Mouse (Mus musculus) adrenal gland, adult 8-10 months (tissue): ENCODE data around the gene Rgcc. TPM values are rescaled to one million over a fixed set of nuclear protein-coding genes. Genes with fewer than 3 reads are reported as not detected.

ENCODE experiments used
- DNase-seq: peaks from one replicate; pipeline ENCODE4 v3.0.0; 2022
- total RNA-seq, 4 experiments: library from RNA; stranded (reverse); gene quantifications; 2 replicates each; pipeline ENCODE4 v1.2.4; 2022

Gene Rgcc
- total RNA-seq, 4 experiments from 2014 or later = 88.1 to 240 (median 162) TPM

DNA sequence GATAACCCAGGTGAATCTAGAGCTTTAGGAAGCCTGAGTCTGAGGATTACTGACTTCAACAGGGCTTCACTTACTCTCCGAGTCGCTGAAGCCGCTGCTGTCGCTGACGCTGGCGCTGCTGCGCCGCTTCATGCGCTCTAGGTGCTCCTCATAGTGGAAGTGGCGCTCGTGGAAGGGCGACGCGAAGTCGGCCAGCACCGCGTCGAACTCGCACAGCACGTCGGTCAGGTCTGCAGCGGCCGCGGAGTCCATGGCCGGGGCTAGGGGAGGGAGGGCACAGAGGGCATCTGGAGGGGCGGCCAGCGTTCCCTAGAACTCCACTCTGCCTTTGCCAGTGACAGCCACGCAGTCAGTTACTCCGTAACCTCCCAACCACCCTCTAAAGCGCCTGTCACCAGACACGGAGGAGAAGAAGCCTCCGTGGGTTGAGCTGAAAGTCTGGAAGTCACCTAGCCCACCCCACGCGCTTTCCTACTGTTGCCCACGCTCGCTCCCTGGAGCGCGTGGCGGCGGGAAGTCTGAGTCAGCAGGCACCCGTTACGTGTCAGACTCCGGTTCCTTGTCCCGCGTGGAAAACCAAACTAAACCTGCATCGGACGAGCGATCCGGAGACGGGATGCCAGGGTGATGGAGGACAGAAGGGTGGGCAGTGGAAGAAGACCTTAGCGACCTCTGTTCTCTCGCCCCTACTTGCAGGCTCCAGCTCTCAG is 649 bp downstream of the Rgcc start:
- no peak for DNase-seq

DNA sequence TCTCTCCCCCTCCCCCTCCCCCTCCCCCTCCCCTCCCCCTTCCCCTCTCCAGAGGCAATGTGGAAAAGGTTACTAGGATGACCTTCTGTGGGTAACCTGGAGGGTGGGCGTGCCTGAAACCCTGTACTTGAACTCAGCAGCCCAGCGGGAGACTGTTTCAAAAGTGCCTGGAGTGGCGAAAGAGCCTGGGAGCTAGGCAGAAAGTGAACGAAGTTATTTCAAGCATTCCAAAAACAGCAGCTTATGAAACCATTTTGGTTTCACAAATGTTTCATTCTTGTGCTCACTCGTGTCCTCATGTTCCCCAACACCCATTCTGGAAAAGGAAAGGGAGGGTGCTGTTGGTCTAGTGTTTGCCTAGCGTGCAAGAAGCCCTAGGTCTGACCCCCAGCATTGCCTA is 1.6 kb downstream of the Rgcc start:
- peak; percentile 37 for DNase-seq

DNA sequence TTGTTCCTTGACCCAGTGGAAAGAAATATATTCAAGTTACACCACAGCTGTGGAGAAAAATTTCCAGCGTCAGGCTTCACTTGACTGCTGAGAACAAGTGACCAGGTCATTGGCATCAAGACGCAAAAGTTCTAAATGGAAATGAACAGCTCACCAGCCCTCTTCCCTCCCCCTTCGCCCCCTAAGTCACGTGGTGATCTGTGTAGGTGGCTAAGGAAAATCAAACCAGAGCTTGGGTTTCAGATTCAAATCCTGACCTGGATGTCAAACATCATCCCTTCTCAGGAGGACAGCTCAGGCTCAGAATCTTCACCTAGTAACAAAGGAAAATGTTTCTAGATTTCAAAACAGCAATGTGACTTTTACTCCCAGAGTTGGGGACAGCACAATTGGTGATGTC is 2.2 kb downstream of the Rgcc start:
- DNase-seq = no peak

DNA sequence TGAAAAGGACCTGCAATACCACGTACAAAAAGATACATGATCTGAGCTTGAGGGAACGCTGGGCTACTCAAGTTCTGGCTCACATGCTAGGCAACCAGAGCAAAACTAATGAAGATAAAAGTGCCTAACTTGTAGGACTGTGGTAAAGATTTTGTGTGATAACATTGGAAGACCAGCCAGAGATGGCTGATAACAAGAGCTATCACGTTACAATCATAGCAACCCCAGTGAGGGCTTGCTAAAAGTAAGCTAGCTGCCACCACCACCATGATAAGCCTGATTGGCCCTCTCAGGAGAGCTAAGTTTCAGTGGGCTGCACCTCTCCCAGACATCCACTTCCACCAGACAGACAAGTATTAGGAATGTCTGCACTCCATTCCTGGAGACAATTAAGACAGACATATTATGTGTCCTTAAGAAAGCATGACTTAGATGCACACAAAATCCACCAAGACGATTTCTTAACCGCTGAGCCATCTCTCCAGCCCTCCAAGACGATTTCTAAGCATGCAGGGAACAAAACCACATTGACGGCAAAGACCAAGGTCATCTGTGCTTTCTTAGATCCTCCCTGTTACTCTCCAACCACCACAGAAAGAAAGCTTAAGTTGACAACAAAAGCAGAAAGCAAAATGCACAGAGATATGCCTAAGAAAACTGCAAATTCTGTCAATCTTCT is 3.0 kb downstream of the Rgcc start:
- no peak for DNase-seq

DNA sequence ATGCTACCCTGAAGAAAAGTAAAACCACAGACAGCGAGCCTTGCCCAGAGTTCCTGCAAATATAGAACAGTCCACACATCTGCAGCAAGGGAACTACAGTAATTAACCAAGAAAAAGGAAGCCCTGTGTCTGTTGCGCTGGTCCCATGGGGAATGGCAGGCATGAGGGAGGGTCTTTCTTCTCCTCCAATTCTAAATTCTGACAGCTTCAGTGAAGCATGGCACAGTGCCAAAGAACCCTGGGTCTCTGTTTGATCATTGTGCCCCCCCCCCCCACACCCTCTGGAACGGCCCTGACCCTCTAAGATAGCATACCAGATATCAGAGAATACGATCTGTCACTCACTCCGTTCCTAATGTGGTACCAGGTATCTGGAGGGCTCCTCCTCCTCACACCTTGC is 4.6 kb downstream of the Rgcc start:
- DNase-seq = no peak

DNA sequence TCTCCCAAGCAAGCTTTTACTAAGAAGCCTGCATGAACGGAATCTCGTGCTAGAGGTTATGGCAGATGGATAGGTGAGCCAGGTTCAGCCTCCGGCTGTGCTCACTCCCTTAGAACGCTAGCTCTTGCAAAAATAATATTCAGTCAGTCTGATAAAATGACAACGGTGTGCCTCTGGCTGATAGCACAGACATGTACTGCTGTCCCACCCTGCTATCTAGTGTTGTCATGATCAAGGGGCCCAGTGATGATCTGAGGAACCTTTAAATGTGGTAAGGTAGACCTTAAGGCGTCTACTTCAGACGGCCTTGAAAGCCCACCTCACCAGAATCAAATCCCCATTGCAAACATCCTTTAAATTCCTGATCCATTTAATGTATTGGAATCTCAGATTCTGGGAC is 5.2 kb downstream of the Rgcc start:
- no peak for DNase-seq

DNA sequence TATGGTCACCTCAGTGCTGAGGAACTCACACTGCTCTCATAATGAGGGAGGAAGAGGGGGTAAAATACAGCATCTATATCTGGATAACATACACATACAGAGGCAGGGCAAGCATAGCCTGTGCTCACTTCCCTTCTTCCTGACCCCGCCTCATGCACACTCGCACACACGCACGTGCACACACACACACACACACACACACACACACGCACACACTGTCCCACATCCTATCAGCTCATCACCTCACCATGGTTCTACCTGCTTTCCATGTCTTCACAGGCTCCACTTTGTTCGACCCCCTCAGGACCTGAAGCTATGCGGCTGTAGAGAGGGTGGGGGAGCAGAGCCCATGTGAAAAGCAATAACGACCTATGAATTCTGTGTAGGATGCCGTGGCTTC is 5.9 kb downstream of the Rgcc start:
- no peak for DNase-seq

DNA sequence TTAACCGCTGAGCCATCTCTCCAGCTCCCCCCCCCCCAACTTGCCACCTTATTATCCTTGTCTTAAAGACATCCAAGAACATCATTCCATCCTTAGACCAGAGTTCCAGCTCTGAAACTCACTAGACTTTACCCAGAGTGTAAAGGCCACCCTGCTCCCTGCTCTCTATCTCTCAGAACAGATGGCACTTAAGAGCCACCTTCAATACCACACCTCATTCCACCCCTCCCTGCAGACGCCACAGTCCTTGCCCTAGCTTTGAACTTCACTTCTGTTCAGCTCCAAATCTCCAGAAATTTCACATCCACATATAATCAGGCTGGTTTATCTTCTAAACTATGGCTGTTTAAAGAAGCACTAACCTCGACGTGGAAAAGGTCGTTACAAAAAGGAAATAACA is 6.5 kb downstream of the Rgcc start:
- DNase-seq = no peak

DNA sequence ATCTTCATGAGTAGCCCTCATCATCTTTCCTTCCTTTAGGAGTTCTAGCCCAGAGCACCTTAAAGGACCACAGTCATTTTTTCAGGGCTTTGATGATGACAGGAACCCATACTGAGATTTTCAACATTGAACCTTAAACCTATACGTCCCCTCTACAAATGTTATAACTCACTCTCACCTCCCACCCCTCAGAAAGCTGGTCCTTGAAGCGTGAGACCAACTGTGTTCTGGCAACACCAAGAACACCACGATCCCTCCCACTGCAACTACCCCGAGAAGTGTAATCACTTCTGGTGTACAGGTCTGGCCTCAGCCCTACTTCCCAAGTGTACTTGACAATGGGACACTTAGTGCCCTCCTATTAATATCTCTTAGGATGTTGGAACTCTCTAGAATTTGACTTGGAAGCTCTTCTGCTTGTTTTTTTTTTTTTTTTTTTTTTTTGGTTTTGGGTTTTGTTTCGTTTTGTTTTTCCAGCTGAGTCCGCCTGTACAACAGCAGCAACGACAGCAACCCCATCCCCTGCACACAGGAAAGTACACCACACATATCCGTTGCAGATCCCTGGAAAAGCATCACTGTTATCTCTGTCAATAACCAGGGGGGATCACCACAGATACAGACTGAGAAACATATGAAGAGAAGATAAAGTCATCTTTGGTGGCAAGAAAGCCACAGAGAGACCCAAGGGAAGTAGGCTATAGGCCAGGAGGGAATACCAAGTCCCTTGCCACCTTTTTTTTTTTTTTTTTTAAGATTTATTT is 7.2 kb downstream of the Rgcc start:
- no peak for DNase-seq

DNA sequence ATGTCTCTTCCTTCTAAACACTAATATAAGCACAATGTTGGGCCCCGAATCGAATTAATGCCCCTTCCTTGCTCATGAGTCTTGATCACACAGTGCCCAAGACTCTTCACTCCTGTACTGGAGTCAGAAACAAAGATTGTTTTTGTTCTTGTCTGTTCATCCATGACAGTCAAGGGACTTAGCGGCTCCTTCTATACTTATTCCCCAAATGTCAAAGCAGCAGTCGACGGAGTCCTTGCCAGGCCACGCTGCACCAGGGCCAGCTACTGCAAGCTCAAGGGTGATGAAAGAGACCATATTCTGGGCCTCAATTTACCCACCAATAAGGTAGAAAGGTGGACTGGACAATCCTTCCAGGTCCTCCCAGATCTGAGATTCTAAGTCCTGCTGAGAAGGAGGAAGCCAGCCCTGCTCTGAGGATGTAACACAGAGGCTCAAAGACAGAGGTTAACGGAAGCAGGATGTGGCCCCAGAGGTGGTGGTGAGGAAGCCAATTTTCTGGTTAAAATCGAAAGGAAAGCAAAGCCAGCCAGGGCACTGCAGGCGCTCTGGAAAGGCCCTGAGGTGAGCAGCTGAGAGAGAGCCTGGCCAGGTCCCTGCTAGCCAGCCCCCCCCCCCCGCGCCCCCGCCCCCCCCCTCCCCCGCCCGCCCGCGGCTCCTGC is 8.2 kb downstream of the Rgcc start:
- DNase-seq = no peak

DNA sequence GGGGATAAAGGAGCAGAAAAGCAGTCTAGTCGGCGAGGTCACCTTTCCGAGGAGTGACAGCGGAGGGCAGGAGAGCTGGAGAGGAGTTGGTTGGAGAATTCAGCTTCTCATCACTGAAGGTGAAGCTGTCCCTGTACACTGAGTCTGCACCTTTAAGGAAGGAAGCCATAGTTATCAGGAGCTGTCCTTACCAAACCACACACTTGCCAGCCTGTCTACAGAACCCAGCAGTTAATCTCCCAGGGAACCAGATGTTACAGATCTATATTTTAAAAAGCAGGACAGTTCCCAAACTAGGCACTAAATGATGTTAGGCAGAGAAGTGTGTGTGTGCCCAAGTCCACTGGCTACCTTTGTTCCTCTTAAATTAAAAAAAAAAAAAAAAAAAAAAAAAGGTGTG is 9.8 kb downstream of the Rgcc start:
- no peak for DNase-seq

DNA sequence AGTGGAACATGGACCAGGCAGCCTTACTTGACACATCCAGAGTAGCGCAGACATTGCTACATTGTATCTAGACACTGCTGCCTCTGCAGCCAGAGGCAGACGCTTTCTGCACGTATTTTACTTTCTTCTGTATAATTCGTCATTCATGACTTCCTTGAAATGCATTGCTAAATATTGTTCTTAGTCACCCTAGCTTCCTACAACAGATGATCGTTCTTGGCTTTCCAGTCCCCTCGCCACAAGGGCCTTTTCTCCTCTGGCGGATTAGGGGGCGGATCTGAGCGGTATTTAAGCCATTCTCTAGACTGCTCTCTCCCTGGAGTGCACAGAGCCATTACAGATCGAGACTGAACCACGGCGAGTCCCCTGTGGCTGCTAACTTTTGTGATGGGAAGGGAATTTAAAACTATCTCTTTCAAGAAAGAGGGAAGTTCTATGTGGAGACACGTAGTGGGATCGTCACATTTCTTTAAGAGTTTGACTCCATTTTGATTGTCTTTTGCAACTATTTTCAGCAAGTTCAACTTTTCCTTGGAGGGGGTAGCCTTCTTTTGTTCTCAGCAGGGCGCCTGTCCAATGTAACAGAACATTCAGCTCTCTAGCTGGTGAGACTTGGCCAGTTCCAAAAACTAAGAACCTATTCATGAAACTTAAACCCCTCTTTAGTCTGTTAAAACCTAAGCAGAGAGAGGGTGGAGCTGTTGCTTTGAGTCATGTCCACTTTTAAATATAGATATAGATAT is 10.6 kb downstream of the Rgcc start:
- DNase-seq = no peak

DNA sequence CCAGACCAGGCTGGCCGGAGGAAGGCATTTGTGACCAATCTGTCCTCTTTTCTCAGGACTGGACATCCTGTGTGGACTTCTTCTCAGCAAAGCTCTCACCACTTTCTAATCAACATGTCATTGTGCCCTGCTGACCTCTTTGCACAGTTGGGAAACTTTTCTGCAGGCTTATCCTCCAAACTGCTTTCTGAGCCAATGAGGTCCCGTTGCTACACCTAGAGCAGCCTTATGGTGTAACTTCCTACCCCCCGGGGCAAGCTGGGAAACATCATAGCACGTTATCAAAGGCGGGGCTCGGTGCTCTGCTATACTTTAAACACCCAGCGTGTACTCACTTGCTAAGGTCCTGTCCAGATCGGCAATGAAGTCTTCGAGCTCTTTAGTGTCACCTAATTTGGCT is 11.5 kb downstream of the Rgcc start:
- no peak for DNase-seq

DNA sequence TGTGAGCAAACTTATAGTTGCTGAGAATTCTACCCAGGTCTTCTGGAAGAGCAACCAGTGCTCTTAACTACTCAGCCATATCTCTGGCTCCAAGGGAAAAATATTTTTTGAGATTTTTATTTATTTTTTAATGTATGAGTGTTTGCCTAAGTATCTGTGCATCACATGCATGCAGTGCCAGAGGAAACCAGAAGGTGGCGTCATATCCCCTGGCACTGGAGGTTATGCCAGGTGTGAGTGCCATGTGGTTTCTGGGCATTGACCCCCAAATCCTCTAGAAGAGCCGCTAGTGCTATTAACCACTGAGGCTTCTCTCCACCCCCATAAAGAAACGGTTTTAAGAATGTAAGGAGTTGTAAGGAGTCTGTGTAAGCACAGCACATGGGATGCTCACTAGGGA is 13.2 kb downstream of the Rgcc start:
- DNase-seq = no peak

DNA sequence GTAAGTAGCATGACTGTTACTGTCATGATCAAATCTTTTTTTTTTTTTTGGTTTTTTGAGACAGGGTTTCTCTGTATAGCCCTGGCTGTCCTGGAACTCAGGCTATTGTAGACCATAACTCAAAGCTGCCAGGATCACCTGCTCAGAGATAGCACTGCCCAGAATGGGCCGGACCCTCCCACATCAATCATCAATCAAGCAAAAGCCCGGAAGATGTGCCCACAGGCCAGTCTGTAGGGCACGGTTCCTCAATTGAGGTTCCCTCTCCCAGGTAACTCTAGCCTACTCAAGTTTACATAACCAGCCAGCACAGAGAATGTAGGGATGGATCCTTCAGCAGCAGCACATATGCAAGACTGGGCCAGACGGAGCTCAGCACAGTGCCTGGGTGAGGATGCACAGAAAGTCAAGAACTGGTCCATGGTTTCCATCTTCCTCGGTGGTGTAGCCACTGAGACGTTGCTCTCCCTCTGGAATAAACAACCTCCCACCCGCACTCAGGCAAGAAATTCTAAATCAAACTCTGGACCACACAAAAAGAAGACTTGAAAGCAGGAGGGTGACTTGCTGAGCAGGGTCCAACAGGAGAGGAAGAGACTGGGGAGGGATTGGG is 14.1 kb downstream of the Rgcc start:
- no peak for DNase-seq

DNA sequence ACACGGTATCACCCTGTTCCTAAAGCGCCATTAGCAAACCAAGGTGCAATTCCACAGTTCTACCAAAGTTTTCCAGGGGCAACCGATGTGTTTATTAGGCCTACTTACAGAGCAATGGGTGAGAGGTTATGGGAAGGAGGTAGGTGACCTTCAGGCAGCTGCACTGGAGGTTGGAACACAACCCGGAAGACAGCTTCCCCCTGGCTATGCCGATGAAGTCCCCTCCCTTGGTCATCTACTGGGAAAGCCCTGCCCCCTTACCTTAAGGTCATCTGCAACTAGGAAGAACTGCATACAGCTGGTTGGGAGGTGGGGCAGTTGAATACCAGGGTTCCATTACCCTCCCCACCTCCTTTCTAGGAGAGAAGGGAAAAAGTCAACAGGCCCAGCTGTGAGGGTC is 15.9 kb downstream of the Rgcc start:
- DNase-seq = no peak

DNA sequence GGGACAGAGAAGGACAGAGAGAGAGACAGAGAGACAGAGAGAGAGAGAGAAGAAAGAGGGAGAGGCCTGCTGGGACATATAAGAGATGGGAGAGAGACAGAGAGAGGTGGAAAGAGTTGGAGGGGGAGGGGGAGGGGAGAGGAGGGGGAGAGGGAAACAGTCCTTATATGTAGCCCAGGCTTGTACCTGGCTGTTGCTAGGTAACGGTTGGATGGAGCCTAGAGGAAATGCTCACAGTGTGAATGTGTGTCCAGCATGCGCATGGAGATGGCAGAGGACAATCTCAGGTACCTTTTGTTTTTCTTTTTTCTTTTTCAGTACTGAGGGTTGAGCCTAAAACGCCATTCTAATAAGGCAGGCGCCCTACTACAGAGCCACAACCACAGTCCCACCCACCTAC is 16.8 kb downstream of the Rgcc start:
- DNase-seq = no peak

DNA sequence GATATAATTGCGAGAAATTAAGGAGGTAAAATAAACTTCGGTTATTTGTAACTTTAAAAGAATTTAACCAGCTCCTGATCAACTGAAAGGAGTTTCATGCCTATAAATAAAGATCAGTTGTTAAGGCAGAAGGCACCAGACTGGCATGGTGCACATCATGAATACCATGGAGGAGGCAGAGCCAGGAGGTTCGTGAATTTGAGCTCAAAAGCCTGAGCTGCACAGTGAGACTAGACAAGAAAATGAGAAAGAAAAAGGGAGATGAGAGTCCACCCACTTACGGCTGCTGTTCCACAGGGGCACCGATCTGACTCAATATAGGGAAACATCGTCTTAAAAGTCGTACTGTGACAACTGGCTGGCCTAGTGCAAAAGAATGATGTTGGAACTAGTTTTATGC is 17.5 kb downstream of the Rgcc start:
- DNase-seq = no peak

DNA sequence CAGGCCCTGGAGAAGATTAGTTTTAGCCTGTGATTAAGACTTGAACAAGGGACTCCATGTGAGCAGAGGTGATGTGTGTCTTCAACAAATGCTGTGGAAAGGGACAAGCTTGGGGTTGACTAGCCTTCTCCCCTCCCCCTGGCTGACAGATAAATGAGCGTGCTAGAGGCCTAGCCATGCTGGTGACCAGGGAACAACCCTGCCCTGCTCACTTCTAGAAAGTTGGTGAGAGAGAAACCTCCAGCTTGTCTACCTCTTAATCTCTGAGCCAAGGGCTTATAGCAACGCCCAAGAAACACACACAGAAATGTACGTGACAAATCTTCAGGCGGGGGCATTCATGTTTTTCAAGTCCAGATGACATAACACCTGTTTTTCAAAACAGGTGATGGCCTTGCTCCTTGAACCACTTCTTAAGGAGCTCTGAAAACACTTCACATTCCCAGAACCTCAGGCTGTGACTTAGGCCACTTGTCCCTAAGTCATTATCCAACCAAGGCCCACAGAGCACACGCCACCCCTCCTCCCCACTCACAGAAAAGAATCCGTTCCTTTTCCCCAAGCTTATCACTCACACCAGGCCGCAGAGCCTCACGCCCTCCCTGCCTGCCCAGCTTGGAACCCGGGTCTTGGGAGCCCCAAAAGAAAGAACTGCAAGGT is 19.4 kb downstream of the Rgcc start:
- DNase-seq = no peak

DNA sequence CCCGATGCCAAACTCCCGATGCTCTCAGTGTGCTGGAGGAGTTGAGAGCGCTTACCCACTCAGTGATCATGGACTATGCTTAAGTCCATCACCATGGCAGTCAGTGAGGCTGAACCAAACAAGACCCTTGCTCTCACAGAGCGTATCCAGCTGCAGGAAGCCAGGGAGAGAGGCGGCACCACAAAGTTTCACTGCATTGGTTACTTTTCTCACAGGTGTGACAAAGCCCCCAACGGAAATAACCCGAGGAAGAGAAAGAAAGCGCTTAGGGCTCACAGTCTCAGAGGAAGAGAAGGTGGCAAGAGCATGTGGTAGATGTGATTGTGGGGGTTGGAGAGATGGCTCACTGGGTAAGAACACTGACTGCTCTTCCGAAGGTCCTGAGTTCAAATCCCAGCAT is 21.0 kb downstream of the Rgcc start:
- DNase-seq = no peak

DNA sequence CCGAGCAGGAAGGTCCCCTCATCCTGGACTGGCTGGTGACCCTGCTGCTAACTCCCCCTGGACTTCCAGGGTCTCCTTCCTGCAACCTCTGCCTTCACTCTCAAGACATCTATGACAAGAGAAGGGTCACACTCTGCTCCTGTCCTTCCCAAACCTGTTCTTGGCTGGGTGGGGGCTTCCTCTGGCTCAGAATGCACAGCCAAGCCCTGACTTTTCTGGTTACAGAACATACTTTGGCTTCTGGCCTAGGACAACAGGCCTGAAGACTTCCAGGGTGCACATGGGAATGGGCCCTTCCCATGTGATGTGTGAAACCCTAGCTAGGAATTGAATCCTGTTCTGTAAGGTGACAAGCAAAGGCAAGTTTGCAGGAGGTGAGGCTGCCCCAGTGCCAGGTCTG is 22.0 kb downstream of the Rgcc start:
- no peak for DNase-seq

DNA sequence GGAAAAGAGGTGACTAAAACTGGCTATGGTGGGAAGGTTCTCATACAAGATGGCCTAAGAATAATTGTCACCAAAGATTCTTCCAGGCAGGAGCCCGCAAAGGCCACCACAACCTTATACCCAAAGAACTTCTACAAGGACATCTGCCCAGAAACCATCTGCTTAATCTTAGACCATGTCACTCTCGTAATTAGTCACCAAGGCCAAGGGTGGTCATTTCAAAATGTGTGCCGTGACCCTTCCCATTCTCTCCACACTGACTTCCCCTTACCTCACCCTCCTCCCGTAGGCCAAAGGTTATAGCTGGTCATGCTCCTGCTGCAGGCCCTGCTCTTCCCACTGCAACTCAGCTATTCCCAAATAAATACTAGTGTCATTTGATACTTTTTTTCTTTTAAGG is 22.5 kb downstream of the Rgcc start:
- no peak for DNase-seq
